Mouse (Mus musculus) layer of hippocampus, postnatal 10 days (tissue): ENCODE measurements around the gene Rabgef1. TPM values are rescaled to one million over a fixed set of nuclear protein-coding genes. Genes with fewer than 3 reads are reported as not detected.

Source experiments
- DNase-seq, 2 experiments: peaks; one replicate each; pipeline ENCODE4 v3.0.0; 2021; ENCODE audit warnings: low spot score in 2 of 2
- total RNA-seq, 2 experiments: library from RNA; stranded (reverse); gene quantifications; 2 replicates each; pipeline ENCODE4 v1.2.3; 2021

Gene Rabgef1
- total RNA-seq, 2 experiments from 2014 or later = 31.8 to 38.1 TPM

DNA sequence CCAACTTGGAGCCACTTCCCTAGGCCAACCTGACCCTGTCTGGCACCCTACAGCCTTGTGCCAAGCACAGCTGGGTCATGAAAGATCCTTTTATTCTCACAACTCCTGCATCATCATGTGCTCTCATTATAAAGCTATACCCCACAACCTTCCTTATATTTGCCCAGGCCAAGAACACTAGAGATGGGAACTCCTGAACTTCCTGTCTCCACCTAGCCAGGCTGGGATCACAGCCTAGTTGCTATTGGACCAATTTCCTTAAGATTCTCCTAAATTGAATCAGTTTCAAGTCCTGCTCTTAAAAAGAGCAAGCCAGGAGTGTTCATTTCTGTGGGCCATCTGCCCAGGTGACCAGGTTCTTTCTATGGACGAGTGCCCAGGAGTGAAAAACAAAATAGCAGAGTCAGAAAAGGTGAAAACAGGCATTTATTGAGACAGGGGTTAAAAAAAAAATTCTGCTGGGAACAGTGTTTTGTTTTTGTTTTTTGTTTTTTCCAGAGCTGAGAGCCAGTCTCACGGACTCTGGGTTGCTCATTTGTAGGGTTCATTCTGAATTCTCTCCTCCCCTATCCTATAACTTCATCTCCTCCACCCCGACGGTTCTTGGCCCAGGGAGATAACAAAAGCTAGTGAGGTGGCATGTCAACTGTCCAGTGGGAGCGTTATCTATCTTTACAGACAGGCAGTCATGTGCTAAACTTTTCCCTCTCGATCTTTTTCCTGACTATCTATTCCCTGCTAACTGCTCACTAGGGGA, 754 bp upstream of the Rabgef1 start:
- no peak for DNase-seq

DNA sequence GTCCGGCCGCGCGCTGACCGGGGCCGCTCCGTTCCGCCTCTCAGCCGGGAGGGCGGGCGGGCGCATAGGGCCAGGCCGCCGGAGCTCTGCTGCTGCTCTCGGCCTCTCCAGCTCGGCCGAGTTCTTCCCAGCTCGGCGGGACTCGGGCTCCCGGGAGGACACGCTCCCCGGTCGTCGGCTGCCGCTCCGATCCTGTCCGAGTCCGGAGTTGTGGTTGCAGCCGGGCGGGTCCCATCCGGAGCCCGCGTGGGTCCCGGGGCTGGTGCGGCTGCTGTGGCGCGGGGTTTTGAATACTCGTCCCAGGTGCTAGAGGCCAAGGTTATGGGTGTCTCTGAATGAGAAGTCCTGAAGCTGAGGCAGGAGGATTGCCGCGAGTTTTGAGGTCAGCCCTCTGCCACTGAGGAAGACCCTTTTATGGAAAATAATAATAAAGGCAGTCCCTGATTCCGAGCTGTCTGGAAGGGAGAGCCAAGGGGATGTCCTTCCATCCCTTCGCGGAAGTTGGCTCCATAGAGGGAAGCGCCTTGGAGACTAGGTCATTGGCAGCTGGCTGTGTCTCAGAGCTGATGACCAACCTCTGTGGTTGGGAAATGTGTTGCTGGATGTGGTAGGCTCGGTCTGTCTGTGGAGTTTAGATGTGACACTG, 481 bp downstream of the Rabgef1 start:
- no peak for DNase-seq

DNA sequence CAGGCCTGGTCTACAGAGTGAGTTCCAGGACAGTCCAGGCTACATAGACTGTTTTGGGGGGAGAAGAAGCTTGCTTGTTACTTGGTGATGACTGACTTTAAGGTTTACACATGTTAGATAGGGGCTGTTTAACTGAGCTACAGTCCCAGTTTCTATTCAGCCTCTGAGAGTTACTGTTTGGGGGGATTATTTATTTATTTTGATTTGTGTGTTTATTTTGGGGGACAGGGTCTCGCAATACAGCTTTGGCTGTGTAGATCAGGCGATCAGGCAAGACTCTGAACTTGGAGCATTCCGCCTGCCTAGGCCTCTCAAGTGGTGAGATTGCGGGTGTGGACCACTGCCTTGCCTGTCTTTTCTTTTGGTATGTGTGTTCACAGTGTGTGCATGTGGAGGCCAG, 1.4 kb downstream of the Rabgef1 start:
- no peak for DNase-seq

DNA sequence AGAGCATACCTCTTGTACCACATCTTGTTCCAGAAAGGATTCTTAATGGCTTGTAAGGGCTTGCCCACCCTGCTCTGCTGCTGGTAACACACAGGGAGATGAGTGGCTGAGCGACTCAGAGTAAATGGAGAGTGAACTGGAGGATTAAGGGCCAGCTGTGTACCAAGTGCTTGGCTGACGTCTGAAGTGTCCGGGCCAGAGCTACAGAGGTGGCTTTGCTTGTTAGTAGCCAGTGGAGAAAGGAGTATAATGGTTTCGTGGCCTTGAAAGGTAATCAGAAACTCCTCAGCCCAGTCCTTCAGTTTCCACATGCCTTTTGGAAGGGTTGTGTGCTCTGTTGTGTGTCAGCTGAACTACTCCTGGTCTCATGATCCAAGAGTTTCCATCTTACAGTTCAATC, 6.3 kb downstream of the Rabgef1 start:
- no peak for DNase-seq

DNA sequence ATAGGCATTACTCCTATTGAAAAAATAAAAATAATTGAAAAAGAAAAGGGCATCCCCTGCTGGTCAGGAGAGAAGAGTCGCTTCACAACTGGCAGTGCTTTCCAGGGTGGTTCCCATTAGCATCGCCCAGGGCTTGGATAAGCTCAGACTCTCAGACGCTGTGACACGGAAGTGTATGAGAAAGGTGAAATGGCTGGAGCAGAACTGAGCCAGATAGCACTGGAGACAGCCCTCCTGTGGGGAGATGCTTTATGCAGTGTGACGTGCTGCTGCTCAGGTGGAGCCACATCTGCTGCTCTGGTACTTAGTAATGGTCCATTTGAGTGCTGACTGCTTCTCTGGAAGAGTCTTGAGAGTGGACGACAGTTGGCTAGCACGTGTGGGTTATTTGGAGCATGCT, 8.8 kb downstream of the Rabgef1 start:
- no peak for DNase-seq

DNA sequence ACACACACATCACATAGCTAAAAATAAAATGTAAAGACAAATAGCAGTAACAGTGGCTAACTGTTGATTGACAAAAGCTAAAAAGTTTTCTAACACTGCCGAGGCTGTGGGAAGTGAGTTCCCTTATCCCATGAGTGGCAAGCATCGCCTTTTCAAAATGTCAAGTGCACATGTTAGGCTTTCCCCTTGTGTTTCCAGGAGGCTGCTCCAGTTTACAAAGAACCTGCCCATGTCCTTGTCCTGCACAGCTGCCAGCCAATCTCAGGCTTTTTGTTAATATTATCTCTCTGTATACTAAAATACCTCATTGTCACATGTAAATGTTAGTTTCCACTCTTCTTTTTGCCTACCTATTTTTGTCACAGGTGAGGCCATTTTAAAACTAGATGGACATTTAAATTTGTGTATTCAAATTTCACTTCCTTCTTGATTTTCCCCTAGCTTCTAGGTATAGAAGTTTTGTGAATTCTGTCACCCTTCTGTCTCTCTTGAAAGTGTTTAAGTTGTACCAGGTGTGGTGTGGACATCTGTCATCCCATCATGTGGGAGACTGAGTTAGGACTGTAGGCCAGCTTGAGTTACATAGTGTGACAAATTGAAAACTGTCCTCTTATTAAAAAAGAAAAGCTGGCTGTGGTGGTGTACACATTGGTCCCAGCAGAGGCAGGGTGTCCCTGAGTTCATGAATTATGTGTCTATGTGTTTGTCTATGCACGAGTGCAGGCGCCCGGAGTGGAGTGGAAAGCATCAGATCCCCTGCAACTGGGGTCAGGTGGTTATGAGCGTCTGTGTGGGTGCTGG, 10.3 kb downstream of the Rabgef1 start:
- no peak for DNase-seq

DNA sequence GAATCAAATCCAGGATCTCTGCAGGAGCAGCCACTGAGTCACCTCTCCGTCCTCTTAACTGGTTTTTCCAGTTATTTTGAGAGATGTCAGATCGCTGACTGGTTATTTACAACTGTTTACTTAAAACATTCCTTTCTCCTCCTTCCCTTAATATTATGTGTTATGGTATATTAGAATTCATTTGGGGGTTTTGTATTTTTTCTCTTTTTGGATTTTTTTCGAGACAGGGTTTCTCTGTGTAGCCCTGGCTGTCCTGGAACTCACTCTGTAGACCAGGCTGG, 10.9 kb downstream of the Rabgef1 start:
- DNase-seq = no peak

DNA sequence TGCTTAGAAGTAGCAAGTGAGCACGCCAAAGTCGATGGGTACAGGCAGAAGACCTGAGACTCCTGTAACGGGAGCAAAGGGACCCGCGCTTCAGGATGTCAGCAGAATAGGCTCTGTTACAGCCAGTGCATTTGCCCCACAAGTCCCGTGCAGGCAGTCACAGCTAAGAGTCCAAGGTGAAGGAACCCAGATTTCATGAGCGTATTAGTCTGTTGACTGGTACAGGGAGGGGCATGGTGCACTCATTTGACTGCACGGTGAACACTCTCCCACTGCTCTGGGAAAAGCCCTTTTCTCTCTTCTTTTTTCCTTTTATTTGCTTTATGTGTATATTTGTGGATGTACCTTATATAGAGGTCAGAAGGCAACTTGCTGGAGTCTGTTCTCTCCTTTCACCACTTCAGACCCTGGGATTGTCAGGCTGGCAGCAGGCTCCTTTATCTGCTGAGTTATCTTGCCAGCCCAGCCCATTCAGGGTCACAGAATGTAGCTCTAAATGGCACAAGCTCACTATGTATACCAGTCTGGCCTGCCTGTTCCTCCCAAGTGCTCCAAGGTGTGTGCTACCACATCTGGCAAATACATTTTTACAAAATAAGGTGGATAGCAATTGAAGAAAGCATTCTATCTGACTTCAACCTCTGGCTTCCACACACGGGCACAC, 12.7 kb downstream of the Rabgef1 start:
- no peak for DNase-seq

DNA sequence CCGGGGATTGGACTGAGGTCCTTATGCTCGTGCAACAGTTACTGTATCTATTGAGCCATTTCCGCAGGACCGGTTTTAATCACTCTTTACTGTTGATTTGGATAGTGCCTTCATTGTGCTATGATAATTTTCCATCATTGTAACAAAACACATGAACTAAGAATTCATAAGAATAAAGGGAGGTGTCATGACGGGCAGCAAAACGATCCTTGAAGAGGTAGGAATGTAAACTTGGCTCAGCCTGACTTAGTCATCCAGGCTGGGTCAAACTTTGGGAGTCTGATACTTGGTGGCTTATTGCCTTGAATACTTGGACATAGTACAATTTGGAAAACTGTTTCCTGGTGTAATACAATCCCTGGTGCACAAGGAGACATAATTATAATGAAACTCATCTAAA, 13.7 kb downstream of the Rabgef1 start:
- no peak for DNase-seq

DNA sequence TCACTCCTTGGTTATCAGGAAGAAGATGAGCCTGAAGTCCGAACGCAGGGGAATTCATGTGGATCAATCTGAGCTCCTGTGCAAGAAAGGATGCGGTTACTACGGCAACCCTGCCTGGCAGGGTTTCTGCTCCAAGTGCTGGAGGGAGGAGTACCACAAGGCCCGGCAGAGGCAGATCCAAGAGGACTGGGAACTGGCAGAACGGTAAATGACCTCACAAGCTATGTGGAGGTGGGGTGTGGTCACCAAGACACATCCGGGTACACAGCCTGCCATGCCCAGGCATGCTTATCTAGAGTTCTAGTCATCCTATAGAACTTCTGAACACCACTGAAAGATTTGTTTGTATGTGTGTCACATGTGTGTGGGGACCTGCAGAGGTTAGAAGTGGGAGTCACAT, 15.8 kb downstream of the Rabgef1 start:
- peak; percentile 12 to 31 for DNase-seq

DNA sequence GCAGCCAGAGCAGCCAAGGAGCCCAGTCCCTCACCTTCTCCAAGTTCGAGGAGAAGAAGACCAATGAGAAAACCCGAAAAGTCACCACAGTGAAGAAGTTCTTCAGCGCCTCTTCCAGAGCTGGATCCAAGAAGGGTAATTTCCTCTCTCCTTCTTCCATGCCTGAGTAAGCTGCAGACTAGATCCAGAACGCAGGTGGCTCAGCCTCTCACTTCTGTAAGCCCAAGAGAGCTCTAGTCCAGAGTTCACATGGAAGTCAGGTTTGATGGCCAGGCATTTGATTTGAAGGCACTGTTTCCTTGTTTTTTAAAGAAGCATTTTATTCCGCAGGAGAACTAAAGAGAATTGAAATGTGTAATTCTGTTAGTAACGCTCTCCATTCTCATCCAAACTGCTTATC, 19.3 kb downstream of the Rabgef1 start:
- no peak for DNase-seq

DNA sequence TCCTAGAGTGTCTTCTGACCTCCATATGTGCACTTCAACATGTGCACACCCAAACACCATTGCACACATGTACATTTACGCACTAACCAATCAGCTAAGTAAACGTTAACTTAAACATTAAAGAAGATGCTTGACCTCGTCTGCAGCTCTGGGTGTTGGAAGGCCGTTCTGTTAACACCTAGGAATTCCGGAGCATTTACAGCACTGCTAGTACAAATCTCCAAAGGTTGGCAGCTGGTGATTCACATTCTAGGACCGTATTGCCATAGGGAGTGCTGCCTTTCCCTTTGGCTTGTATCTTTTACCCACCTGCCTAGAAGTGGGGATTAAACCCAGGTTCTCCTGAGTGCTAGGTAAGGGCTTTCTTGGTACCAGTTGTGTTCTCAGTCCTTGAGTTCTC, 20.3 kb downstream of the Rabgef1 start:
- DNase-seq = no peak

DNA sequence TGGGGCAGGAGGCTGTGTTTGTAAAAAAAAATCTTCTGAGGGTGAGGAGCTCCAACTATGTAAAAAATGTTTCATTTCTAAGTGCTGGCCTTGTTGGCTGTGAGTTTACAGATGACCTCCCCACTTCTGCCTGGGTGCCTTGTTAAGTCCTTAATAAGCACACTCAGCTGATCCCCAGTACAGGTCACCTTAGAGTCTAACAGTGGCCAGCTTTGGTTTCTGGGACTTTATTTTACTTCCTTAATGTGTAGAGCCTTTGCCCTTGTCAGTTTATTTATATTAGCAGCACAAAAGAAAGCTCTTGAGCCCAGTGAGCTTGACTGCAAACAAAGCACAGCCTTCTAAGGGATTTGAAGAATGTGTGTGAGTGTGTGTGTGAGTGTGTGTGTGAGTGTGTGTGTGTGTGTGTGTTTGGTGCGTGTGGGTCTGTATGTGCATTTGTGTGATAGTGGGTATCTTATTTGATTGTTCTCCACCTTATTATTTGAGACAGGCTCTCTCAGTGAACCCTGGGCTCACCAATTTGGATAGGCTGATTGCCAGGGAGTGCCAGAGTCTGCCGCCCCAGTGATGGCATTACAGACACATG, 20.9 kb downstream of the Rabgef1 start:
- no peak for DNase-seq

DNA sequence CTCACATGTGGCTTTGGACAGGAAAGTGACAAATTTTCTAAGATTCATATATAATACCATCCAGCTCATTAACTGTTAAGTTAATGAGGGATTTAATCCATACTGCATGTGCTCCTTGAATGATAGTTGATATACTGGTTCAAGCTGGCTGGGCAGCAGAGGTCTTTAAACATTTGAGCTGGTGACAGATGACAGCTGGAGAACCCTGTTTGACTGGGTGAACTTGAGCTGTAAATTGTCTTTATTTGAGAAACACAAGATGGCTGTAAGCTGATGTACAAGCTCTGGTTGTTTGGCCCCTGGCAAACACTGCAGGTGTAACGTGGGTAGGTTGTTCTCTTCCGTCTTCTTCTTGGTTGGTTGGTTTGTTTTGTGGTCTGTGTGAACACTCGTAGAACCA, 22.2 kb downstream of the Rabgef1 start:
- DNase-seq = no peak

DNA sequence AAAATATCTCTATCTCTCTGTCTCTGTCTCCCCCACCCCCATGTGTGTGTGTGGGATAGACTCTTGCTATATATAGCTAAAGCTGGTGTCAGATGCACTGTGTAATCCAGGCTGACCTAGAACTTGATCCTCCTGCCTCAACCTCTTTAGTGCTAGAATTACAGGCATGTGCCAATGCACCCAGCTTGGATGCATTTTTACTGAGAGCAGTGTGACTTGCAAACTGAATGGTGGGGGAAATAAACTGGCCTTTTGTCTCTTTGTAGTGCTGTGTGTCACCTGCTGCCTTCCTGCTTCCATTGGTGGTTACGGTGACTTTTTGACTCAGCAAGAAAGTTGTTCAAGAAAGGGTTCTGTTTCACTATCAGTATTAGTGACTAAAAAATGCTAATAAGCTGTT, 24.7 kb downstream of the Rabgef1 start:
- no peak for DNase-seq

DNA sequence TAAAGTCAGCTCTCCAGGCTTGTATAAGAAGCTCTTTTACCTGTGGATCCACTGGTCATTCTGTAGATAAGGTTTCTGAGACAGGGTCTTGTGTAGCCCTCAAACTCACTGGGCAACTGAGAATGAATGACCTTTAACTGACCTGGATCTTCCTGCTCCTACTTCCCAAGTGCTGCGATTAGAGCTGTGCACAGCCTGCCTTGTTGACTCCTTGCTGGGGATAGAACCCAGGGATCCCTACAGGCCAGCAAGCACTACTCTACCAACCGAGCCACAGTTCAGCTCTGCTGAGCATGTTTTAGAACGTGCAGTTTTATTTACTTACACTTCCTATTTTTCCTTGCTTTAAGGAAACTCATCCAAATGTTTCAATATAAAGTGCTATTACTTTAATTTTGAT, 25.9 kb downstream of the Rabgef1 start:
- no peak for DNase-seq

DNA sequence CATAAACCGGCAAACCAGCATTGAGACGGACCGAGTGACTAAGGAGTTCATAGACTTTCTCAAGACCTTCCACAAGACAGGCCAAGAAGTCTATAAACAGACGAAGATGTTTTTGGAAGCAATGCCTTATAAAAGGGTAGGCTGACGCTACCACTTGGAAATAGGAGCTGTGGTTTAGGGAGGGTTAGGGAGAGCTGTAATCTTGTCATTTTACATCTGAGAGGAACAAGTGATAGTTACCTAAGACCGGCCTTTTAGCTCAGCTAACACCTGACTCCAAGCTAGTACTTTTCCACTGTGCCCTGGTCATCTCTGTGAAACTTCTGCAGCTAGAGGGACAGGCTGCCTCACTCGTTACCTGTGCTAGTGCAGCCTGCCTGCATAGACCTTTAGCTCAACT, 26.4 kb downstream of the Rabgef1 start:
- DNase-seq = no peak

DNA sequence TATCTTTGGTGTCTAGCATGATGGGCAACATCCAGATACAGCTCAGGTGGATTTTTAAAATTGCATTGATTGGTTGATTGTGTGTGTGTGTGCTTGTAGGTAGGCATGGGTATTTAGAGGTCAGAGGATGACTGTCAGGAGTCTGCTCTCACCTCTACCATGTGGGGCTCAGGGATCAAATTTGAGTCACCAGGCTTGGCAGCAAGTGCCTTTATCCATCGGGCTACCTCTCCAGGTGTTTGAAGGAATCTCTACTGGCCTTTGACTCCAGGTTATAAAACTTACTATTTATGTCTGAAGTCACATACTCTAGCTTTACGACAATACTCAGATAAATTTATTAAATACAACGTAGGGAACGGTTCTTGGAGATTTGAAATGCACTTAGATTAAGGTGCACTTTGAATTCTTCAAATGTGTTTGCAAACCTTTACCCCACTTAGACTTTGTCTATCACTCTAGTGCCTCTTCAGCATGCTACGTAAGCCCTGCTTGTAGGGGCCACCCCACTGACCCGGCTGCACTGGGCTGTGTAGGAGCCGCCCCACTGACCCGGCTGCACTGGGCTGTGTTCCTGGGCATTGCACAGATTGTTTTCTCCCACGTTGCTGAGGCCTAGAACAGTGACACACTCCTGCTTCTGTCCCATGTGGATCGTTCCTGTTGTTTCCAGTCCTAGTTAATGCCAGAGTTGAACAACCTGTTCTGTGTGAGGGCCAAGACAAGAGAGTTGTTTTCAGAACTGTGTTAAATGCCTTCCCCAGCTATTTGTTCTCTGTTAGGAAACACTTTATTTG, 28.8 kb downstream of the Rabgef1 start:
- DNase-seq = no peak

DNA sequence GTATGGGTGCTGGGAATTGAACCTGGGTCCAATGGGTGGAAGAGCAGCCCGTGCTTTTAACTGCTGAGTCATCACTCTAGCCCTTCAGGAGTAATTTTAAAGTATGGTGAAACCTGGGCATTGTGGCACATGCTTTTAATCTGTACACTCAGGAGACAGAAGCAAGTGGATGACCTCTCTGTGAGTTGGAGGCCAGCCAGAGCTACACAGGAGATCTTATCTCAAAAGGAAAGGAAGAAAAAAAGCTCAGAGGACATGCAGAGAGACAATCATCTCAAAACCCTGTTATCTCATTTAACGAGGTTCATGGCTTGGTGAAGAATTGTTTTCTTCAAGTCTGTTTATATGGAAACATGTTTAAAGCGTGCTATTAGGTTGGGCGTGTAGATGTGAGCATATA, 32.4 kb downstream of the Rabgef1 start:
- no peak for DNase-seq

DNA sequence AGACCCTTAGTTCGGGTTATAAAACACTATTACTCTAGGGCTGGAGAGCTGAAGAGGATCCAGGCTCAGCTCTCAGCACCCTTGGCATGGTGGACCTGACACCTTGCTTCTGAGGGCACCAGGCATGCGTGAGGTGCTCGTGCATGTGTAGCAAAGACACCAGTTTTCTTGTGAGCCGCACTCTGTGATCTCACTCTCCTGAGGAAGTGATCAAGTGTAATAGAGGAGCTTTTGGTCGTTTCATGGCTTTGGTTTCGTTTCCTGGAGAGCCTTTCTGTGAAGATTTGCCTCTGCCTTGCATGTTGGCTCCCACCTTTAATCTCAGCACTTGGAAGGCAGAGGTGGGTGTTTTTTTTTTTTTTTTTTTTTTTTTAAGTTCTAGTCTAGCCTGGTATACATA, 33.0 kb downstream of the Rabgef1 start:
- DNase-seq = no peak
